Mouse (Mus musculus) embryonic facial prominence, embryonic 12.5 days (tissue): ENCODE results near the gene Chst11. TPM values are rescaled to one million over a fixed set of nuclear protein-coding genes. Genes with fewer than 3 reads are reported as not detected.

Experiments used
- ATAC-seq: fragments of 200-750 bp; cut with Nextera tagmentation; 2 replicates; pipeline ENCODE4 v1.8.0; 2017; ENCODE audit not compliant: insufficient number of reproducible peaks, insufficient read depth, low FRiP score, low TSS enrichment
- H3K27ac ChIP-seq: fragments of 300-500 bp; sonication (generic); 2 replicates; pipeline ENCODE4 v1.5.1; 2016; ENCODE audit warnings: mild to moderate bottlenecking
- H3K27me3 ChIP-seq: fragments of 300-500 bp; sonication (generic); 2 replicates; pipeline ENCODE4 v1.6.1; 2016; ENCODE audit warnings: mild to moderate bottlenecking, moderate library complexity
- H3K36me3 ChIP-seq: fragments of 300-500 bp; sonication (generic); 2 replicates; pipeline ENCODE4 v1.6.1; 2016; ENCODE audit warnings: mild to moderate bottlenecking
- H3K4me1 ChIP-seq: fragments of 300-500 bp; sonication (generic); 2 replicates; pipeline ENCODE4 v1.6.1; 2016
- H3K4me2 ChIP-seq: fragments of 300-500 bp; sonication (generic); replicated peaks from 2 replicates; pipeline ENCODE4 v1.6.1; 2016; ENCODE audit warnings: mild to moderate bottlenecking, moderate library complexity
- H3K4me3 ChIP-seq: fragments of 300-500 bp; sonication (generic); 2 replicates; pipeline ENCODE4 v1.5.1; 2016; ENCODE audit warnings: mild to moderate bottlenecking
- H3K9ac ChIP-seq: fragments of 300-500 bp; sonication (generic); 2 replicates; pipeline ENCODE4 v1.6.1; 2016; ENCODE audit warnings: mild to moderate bottlenecking, moderate library complexity
- H3K9me3 ChIP-seq: fragments of 300-500 bp; sonication (generic); 2 replicates; pipeline ENCODE4 v1.6.1; 2016; ENCODE audit warnings: mild to moderate bottlenecking, moderate library complexity
- WGBS: fragments of 180-500 bp; shearing (Covaris S2); methylation state at CpG from one replicate; pipeline ENCODE4 v1.1.7; 2016; 5-methylcytosine and 5-hydroxymethylcytosine counted together
- polyA plus RNA-seq: library from polyadenylated mRNA; unstranded; fragments of >200 nt; fragmentation: Nextera tagmentation; extraction: Ambion mirVana; gene quantifications from 2 replicates; pipeline ENCODE4 v1.2.1, GENCODE M21; 2016

The Chst11 gene
- polyA plus RNA-seq, 1 experiment from 2014 or later = 2.4 TPM

DNA sequence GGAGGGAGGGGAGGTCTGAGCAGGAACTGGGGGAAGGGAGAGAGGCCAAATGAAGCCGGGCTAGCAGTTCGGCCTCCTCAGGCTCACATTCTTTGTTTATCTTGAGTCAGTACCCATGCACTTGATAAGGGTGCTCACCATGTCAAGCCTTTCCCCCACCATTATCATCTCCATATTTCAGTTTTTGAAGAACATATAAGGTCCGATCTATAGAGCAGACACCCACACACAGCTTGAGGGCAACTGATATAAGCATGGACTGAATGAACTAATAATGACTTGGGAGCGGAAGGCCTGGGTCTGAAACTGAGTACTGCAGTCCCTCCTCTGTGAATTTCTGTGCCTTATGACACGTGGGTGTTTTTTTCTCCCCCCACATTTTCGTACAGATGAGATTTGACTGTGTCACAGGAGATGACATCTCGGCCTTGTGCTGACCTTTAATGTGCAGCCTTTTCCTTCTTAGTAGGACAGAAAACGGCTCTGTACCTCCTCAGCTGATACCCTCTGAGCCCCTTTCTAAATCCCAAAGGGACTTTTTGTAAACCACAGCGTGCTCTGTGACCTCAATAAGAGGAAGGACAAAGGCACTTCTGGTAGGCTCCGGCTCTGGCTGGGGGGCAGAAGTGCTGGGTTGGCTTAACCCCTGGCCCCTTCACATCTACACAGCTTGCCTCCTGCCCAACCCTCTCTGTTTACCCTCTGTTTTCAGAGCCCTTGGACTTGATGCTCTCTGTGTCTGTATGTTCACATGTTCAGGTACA, 6.6 kb downstream of the Chst11 start:
- H3K4me2 ChIP-seq = no peak overlapping the region
- no peaks in the 10 kb centered on the region for H3K27me3 ChIP-seq
- H3K9ac ChIP-seq = no peak overlapping the region
- H3K9me3 ChIP-seq = no peaks in the 10 kb centered on the region
- no peak overlapping the region for H3K27ac ChIP-seq
- no peak overlapping the region for H3K4me3 ChIP-seq
- no peak for ATAC-seq
- no peaks in the 10 kb centered on the region for H3K36me3 ChIP-seq
- 34% methylated on average over 10 of the region's 10 CpGs for WGBS
- peaks cover 23% of the 10 kb centered on the region; the same call in 1 of the 2 replicates for H3K4me1 ChIP-seq

DNA sequence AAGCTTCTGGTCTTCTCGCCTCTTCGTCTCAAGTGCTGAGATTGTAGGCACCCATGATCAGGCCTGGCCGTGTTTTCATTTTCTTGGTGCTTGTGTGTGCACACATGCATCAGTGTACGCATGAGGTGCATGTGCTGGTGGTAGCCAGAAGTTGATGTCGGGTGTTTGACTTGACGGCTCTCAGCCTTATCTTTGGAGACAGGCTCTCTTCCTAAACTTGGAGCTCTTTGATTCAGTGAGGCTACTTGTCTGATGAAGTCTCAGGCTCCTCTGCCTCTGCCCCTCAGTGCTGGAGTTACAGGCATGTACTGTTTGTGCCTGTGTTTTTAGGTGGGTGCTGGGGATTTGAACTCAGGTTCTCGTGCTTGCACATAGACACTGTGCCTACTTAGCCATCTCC, 9.0 kb downstream of the Chst11 start:
- no peak for ATAC-seq
- Histone ChIP-seq H3K36me3 (no peaks in the 10 kb centered on the region), H3K27ac (no peak overlapping the region), H3K9me3 (no peaks in the 10 kb centered on the region), H3K4me1 (peaks cover 16% of the 10 kb centered on the region; the same call in 1 of the 2 replicates), H3K27me3 (no peaks in the 10 kb centered on the region), H3K4me3 (no peak overlapping the region), H3K9ac (no peak overlapping the region), H3K4me2 (no peak overlapping the region)
- WGBS = 92% methylated on average over 7 of the region's 7 CpGs

DNA sequence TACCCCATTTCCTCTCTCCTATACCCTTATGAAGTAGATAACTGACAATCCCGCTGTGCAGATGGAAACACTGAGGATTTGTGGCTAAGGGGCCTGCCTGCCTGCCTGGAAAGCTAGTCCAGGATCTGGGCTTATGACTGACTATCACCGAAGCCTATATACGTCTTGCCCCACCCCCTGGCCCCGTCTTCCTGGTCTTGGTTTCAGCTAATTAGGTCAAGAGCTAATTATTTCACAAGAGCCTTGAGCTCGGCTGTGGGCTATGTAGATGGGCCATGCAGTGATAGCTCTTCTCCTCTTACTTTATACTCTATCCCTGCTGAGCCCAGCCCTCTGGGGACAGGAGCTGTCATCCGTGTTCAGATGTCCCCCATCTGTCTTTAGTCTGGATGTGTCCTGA, 12.2 kb downstream of the Chst11 start:
- H3K9ac ChIP-seq = no peak overlapping the region
- H3K27ac ChIP-seq = no peak overlapping the region
- no peak overlapping the region for H3K4me2 ChIP-seq
- no peak for ATAC-seq
- WGBS = 72% methylated on average over 6 of the region's 6 CpGs
- no peaks in the 10 kb centered on the region for H3K36me3 ChIP-seq
- H3K9me3 ChIP-seq = no peaks in the 10 kb centered on the region
- peaks cover 14% of the 10 kb centered on the region for H3K4me1 ChIP-seq
- no peaks in the 10 kb centered on the region for H3K27me3 ChIP-seq
- H3K4me3 ChIP-seq = no peak overlapping the region

DNA sequence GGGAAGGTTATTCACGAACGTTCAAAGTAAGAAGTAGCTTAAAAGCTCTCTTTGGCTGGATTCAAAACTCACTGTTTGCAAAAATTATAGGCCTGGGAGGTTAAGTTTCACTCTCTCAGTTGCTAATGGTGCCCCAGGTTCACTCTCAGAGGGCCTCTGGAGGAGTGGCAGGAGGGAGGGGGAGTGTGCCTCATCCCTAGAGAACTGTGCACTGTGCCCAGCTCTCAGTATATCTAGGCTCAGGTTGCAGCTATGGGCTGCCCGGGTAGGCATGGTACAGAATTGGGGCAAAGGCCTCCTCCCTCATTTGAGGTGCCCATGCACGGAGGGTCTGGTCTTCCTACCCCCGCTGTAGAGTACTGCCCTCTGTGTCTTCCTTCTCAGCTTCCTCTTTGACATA, 14.9 kb downstream of the Chst11 start:
- no peaks in the 10 kb centered on the region for H3K36me3 ChIP-seq
- H3K4me1 ChIP-seq = peaks cover 17% of the 10 kb centered on the region
- H3K9me3 ChIP-seq = no peaks in the 10 kb centered on the region
- no peak overlapping the region for H3K4me3 ChIP-seq
- no peak for ATAC-seq
- no peaks in the 10 kb centered on the region for H3K27me3 ChIP-seq
- no peak overlapping the region for H3K9ac ChIP-seq
- H3K4me2 ChIP-seq = no peak overlapping the region
- WGBS = 68% methylated on average over 5 of the region's 5 CpGs
- H3K27ac ChIP-seq = no peak overlapping the region

DNA sequence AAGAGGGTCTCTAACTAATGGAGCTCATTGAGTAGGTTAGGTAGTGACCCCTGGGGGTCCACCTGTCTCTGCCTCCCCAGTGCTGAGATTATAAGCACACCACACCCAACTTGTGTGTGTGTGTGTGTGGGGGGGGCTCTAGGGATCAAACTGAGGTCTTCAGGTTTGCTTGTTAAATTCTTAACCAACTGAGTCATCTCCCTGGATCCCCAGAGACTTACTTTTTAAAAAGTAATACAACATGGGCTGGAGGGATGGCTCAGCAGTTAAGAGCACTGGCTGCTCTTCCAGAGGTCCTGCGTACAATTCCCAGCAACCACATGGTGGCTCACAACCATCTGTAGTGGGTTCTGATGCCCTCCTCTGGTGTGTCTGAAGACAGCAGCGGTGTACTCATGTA, 15.4 kb downstream of the Chst11 start:
- Histone ChIP-seq H3K27me3 (no peaks in the 10 kb centered on the region), H3K9ac (no peak overlapping the region)
- WGBS = 96% methylated on average over 2 of the region's 2 CpGs

DNA sequence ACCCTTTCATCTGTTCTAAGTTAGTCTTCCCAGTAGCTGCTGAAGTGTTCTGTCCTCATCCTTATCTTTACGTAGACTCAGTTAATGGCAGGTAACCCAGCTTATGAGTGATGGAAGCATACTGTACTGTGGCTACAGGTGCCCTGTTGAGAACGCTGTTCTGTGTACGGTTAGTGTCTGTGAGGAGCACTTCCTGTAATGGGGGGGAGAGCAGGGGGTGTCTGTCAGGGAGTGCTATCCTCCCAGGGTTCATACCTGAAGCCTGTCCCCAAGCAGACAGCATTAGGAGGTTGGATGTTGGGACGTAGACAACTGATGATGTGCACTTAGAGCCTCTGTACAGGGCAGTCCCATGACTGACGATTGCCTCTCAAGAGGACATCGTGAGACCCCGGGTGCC, 18.6 kb downstream of the Chst11 start:
- no peak overlapping the region for H3K27ac ChIP-seq
- no peak for ATAC-seq

More for the DNA sequence above, 15.4 kb downstream of the Chst11 start:
- no peaks in the 10 kb centered on the region for H3K9me3 ChIP-seq
- H3K4me3 ChIP-seq = no peak overlapping the region
- no peak overlapping the region for H3K27ac ChIP-seq
- no peak overlapping the region for H3K4me2 ChIP-seq
- peaks cover 18% of the 10 kb centered on the region for H3K4me1 ChIP-seq
- ATAC-seq = no peak
- no peaks in the 10 kb centered on the region for H3K36me3 ChIP-seq

DNA sequence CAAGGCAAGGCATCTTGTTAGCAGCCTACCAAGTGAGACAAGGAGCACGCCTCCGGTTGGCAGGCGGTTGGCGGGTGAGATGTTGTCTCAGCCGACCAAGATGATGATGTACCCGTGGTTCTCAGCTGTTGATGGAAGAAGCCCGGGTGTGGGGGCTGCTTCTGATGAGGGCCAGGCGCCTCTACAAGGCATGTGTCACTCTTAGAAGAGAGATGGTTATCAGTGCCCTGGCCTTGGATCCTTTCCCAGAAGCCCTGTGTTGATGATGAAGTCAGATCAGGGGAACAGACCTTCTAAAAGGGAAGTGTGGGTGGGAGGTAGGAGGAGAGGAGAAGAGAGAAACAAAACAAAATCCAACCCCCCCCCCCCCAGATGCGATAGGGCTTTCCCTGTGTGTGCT, 19.1 kb downstream of the Chst11 start:
- WGBS = 73% methylated on average over 9 of the region's 9 CpGs
- H3K4me1 ChIP-seq = peaks cover 18% of the 10 kb centered on the region
- no peak overlapping the region for H3K9ac ChIP-seq
- ATAC-seq = no peak
- no peaks in the 10 kb centered on the region for H3K27me3 ChIP-seq
- H3K27ac ChIP-seq = no peak overlapping the region
- no peak overlapping the region for H3K4me2 ChIP-seq
- no peak overlapping the region for H3K4me3 ChIP-seq
- 0 out of 2 replicates have a peak, but pooled peaks cover 3% of the 10 kb centered on the region for H3K36me3 ChIP-seq
- peaks cover 5% of the 10 kb centered on the region; the same call in 1 of the 2 replicates for H3K9me3 ChIP-seq

More for the DNA sequence above, 18.6 kb downstream of the Chst11 start:
- Histone ChIP-seq H3K36me3 (0 out of 2 replicates have a peak, but pooled peaks cover 3% of the 10 kb centered on the region), H3K4me1 (peaks cover 18% of the 10 kb centered on the region), H3K9ac (no peak overlapping the region), H3K4me2 (no peak overlapping the region), H3K27me3 (no peaks in the 10 kb centered on the region), H3K9me3 (peaks cover 5% of the 10 kb centered on the region; the same call in 1 of the 2 replicates), H3K4me3 (no peak overlapping the region)
- WGBS = 89% methylated on average over 7 of the region's 7 CpGs

DNA sequence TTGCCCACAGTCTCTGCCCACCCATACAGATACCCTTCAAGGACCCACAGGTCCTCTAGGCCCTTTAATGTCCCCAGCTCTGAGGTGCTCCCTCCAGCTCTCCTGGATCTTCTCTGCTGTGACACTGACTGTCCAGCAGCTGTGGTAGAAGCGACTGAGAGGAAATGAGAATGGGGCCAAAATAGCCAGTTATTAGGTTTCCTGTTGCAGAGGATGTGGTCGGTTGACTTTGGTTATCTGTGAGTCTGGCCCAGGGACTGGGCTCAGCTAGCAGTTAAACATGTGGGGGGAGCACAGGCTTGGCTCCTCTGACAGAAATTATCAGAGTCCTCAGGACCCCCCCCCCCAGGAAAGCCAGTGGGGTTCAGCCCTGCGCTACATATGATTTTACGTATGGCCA, 19.7 kb downstream of the Chst11 start:
- H3K27me3 ChIP-seq = no peaks in the 10 kb centered on the region
- H3K36me3 ChIP-seq = 0 out of 2 replicates have a peak, but pooled peaks cover 3% of the 10 kb centered on the region
- H3K9me3 ChIP-seq = peaks cover 5% of the 10 kb centered on the region; the same call in 1 of the 2 replicates
- H3K27ac ChIP-seq = no peak overlapping the region
- H3K4me3 ChIP-seq = no peak overlapping the region
- no peak overlapping the region for H3K9ac ChIP-seq
- peaks cover 18% of the 10 kb centered on the region for H3K4me1 ChIP-seq
- ATAC-seq = no peak
- WGBS = 69% methylated on average over 4 of the region's 4 CpGs
- H3K4me2 ChIP-seq = no peak overlapping the region

DNA sequence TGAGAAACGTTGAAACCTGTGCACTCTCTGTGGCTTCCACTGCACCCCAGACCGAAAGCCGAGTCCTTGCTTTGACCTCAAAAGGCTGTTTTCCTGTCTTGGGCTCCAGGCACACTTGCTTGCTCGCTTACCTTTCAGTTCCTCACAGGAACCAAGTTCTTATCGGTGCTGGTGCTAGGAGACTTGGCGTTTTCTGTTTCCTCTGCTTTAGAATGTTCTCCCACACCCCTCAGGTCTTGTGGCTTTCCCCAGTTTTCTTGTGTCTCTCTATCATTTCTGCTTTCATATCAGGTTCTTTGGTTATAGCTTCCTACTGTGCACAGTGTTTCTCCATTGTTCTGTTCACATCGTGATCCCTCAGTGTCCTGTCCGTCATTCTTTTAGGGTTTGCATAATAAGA, 21.0 kb downstream of the Chst11 start:
- Histone ChIP-seq H3K4me1 (peaks cover 17% of the 10 kb centered on the region), H3K9me3 (peaks cover 5% of the 10 kb centered on the region; the same call in 1 of the 2 replicates), H3K4me3 (no peak overlapping the region), H3K4me2 (no peak overlapping the region), H3K9ac (no peak overlapping the region), H3K36me3 (0 out of 2 replicates have a peak, but pooled peaks cover 3% of the 10 kb centered on the region), H3K27me3 (no peaks in the 10 kb centered on the region), H3K27ac (no peak overlapping the region)
- WGBS = 91% methylated on average over 8 of the region's 8 CpGs
- no peak for ATAC-seq

DNA sequence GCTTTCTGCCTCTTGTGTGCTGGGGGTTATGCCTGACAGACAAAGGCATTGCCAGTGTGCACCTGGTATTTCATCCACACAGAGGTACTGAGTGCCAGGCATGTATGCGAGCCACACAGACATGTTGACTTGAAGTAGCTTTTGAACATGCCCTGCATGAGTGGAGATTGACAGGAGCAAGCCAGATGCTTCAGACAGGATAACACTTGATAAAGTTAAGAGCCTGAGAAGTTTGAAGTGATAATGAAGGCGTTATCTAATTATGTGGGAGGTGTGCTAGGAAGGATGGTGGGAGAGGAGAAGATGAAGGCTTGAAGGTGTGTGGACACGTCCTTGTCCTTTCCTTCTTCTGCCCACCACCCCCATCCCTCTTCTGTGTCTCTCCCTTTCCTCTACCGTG, 28.7 kb downstream of the Chst11 start:
- H3K9ac ChIP-seq = no peak overlapping the region
- H3K36me3 ChIP-seq = no peaks in the 10 kb centered on the region
- no peak overlapping the region for H3K27ac ChIP-seq
- H3K4me3 ChIP-seq = no peak overlapping the region
- no peaks in the 10 kb centered on the region for H3K27me3 ChIP-seq
- ATAC-seq = no peak
- H3K4me2 ChIP-seq = no peak overlapping the region
- peaks cover 14% of the 10 kb centered on the region for H3K4me1 ChIP-seq
- WGBS = 52% methylated on average over 4 of the region's 4 CpGs
- H3K9me3 ChIP-seq = no peaks in the 10 kb centered on the region

DNA sequence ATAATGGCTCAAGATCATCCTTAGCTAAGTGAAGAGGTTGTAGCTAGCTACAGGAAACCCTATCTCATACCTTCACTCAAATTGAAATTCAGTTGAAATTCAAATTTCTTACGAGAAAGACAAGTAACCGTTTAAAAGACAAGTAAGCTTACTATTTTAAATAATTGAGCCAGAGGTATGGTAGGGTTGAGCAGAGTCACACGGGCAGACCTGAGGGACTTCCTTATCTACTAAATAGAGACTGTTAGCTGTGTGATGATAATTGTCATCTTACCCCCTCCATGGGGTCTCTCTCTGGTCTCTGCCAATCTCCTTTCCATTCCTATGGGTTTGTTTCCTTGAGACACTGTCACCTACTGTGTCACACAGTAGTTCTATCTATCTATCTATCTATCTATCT, 30.6 kb downstream of the Chst11 start:
- 90% methylated on average over 3 of the region's 3 CpGs for WGBS
- ATAC-seq = no peak
- H3K36me3 ChIP-seq = no peaks in the 10 kb centered on the region
- no peaks in the 10 kb centered on the region for H3K9me3 ChIP-seq
- no peak overlapping the region for H3K9ac ChIP-seq
- H3K27me3 ChIP-seq = no peaks in the 10 kb centered on the region
- no peak overlapping the region for H3K27ac ChIP-seq
- H3K4me3 ChIP-seq = no peak overlapping the region
- H3K4me1 ChIP-seq = peaks cover 26% of the 10 kb centered on the region
- no peak overlapping the region for H3K4me2 ChIP-seq

DNA sequence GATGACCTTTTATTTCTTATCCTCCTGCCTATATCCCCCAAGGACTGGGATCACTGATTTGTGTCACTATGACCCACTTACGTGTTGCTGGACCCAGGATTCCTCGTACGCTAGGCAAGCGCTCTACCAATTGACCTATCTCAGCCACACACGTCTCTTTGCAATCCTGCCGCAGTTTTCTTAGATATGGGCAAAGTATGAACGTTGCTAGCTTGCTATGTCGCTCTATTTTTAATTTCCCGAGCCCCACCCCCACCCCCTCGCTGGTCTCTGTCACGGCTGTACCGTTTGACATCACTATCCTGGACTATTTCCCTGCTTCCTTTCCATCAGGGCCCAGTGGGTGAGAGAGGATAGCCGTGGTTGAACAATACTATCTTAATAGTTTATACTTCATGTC, 31.5 kb downstream of the Chst11 start:
- no peak overlapping the region for H3K4me3 ChIP-seq
- H3K9ac ChIP-seq = no peak overlapping the region
- H3K9me3 ChIP-seq = no peaks in the 10 kb centered on the region
- peaks cover 26% of the 10 kb centered on the region for H3K4me1 ChIP-seq
- H3K36me3 ChIP-seq = no peaks in the 10 kb centered on the region
- ATAC-seq = no peak
- no peak overlapping the region for H3K27ac ChIP-seq
- H3K27me3 ChIP-seq = no peaks in the 10 kb centered on the region
- no peak overlapping the region for H3K4me2 ChIP-seq
- WGBS = 90% methylated on average over 13 of the region's 13 CpGs
